In the genomic region with DNA sequence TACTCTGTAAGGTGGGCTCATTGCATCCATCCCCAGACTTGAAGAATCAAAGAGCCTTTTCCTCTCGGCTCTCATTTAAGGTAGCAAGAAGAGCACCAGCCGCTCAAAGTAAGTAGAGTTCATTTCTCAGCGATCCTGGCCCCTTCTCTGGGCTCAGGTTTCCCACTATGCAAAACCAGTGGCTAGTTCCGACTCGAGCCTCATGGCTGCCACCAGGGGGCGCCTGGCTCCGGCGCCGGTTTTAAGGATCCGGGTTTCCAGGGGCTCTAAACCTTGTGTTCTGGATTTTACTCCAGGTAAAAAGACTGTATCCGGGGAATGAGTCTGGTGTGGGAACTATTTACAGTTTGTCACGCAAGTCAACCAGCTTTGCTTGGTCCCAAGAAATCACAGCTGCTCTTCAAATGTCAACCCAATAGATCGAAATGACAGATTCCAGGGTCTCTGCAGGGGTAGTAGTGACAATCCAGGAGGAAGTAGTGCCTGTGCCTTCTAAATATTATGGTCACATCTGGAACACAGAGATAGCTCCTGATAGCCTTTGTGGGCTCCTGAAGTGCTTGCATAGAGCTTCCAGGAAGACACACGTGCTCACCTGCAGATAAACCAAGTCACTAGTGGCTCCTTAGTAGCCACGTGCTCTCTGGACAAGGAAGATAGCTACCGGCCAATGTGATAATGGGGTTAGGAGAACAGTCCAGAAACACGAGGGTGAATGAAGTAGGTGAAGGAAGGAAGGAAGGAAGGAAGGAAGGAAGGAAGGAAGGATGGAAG, we compare ENCODE assay signal across 9 mouse cellular contexts. TPM values are rescaled to one million over a fixed set of nuclear protein-coding genes. Genes with fewer than 3 reads are reported as not detected.
A peak's percentile ranks its signal among the peaks of the same experiment; 100 is the strongest.
DNase-seq lines count a peak whose midpoint lies in the region; ATAC-seq and TF ChIP-seq lines count a peak whose summit lies in the region.
"Had no signal": no experiment of that assay in that cellular context is flagged by ENCODE, and none has a peak within 500 bp of the region (broad histone marks: within the 10 kb centered on the region; RNA-seq: fewer than 3 reads in every experiment).

No protein-coding gene starts in this region.

- H3K27ac ChIP-seq in liver, embryonic 15.5 days (replicated peaks): no peak overlapping the region
- no peak overlapping the region for H3K27ac ChIP-seq in small intestine, adult 2 months (ENCODE audit: insufficient read depth, low read depth, low read length)

- peaks cover 87% of the 10 kb centered on the region for H3K27me3 ChIP-seq in C2C12 (ENCODE audit: control insufficient read depth, insufficient read depth, insufficient read length)
- H3K27me3 ChIP-seq in liver, embryonic 15.5 days: peaks cover 100% of the 10 kb centered on the region
- H3K27me3 ChIP-seq in small intestine, adult 2 months (ENCODE audit: control insufficient read depth, insufficient read depth, low read length): peaks cover 23% of the 10 kb centered on the region

- no peaks in the 10 kb centered on the region for H3K36me3 ChIP-seq in C2C12 (ENCODE audit: control insufficient read depth, insufficient read depth)
- no peaks in the 10 kb centered on the region for H3K36me3 ChIP-seq in liver, embryonic 15.5 days (replicated peaks)
- H3K36me3 ChIP-seq in small intestine, adult 2 months (ENCODE audit: control insufficient read depth, insufficient read depth, low read length): no peaks in the 10 kb centered on the region

- H3K79me3 ChIP-seq in C2C12 (ENCODE audit: low read depth): no peaks in the 10 kb centered on the region

- TF ChIP-seq CTCF in C2C12 (IDR thresholded peaks at IDR 0.05; ENCODE audit: control insufficient read depth, insufficient read depth, insufficient read length): peak; percentile 53
- TF ChIP-seq CTCF in brain, embryonic 14.5 days (IDR thresholded peaks at IDR 0.05; ENCODE audit: borderline replicate concordance, extremely low read depth, insufficient read depth, insufficient read length): peak; percentile 94
- peak; percentile 95 for TF ChIP-seq CTCF in small intestine, adult 2 months (IDR thresholded peaks at IDR 0.05; ENCODE audit: extremely low read depth, insufficient read length, insufficient replicate concordance, low read depth, low read length)

- no peak overlapping the region for H3K4me3 ChIP-seq in C2C12 (ENCODE audit: insufficient read depth, poor library complexity, severe bottlenecking)
- no peak overlapping the region for H3K4me3 ChIP-seq in liver, embryonic 15.5 days (replicated peaks)
- H3K4me3 ChIP-seq in small intestine, adult 2 months (ENCODE audit: low read depth, low read length): no peak overlapping the region
- H3K4me3 ChIP-seq: megakaryocyte, embryonic 14.5 days had no signal

- H3K9me3 ChIP-seq in liver, embryonic 15.5 days (replicated peaks): no peaks in the 10 kb centered on the region
- H3K9me3 ChIP-seq: megakaryocyte, embryonic 14.5 days had no signal

- DNase-seq in cerebellum, adult 18-20 months: peak; percentile 55 to 84
- peak; percentile 80 for DNase-seq in brain, embryonic 14.5 days (ENCODE audit: low read depth)
- DNase-seq in kidney, adult 8-10 months: peak; percentile 24 to 61

- TF ChIP-seq POLR2A in brain, embryonic 14.5 days (IDR thresholded peaks at IDR 0.05; ENCODE audit: borderline replicate concordance, extremely low read depth, insufficient read depth, insufficient read length, poor library complexity, severe bottlenecking): no peak
- no peak for TF ChIP-seq POLR2A in small intestine, adult 2 months (IDR thresholded peaks at IDR 0.05; ENCODE audit: low read depth, low read length)

- no peak overlapping the region for H3ac ChIP-seq in C2C12 (ENCODE audit: control insufficient read depth, insufficient read length, low read depth)

- H3K4me1 ChIP-seq in liver, embryonic 15.5 days (replicated peaks): peaks cover 24% of the 10 kb centered on the region
- H3K4me1 ChIP-seq in small intestine, adult 2 months (ENCODE audit: control insufficient read depth, insufficient read depth, insufficient read length, low read length): 0 out of 2 replicates have a peak, but pooled peaks cover 2% of the 10 kb centered on the region

- WGBS in liver, embryonic 15.5 days (ENCODE audit: insufficient replicate concordance): 7% methylated on average over 17 of the region's 17 CpGs
- 13% methylated on average over 17 of the region's 17 CpGs for WGBS in small intestine, adult 2 months

- no peak overlapping the region for H3K9ac ChIP-seq in liver, embryonic 15.5 days

- H3K79me2 ChIP-seq in C2C12 (ENCODE audit: control insufficient read depth, insufficient read depth): no peaks in the 10 kb centered on the region

- peak overlapping the region; percentile 4; the same call in 1 of the 2 replicates for H3K4me2 ChIP-seq in liver, embryonic 15.5 days

- no peak; the same call in 1 of the 2 replicates for ATAC-seq in cerebellum, adult (ENCODE audit: insufficient number of reproducible peaks, low FRiP score, low TSS enrichment)
- 0 out of 2 replicates have a peak, but pooled peaks have one; percentile 47 for ATAC-seq in frontal cortex, adult (ENCODE audit: low TSS enrichment)
- 0 out of 2 replicates have a peak, but pooled peaks have one; percentile 9 for ATAC-seq in liver, embryonic 15.5 days (ENCODE audit: insufficient read depth)

TF ChIP-seq in C2C12, 6 proteins besides CTCF, POLR2A, EP300 and RAD21:
- TF ChIP-seq USF1 (IDR thresholded peaks at IDR 0.05; ENCODE audit: low read depth): no peak
- no peak for TF ChIP-seq FOSL1 (IDR thresholded peaks at IDR 0.05; ENCODE audit: insufficient read depth, low read length, poor library complexity, severe bottlenecking)
- TF ChIP-seq MYOD1 (IDR thresholded peaks at IDR 0.05; ENCODE audit: control insufficient read depth, insufficient read length, low read depth): no peak
- TF ChIP-seq MYOG (IDR thresholded peaks at IDR 0.05; ENCODE audit: control insufficient read depth, extremely low read depth, insufficient read length): no peak
- TF ChIP-seq CEBPB (IDR thresholded peaks at IDR 0.05; ENCODE audit: low read depth): no peak
- no peak for TF ChIP-seq MAX (IDR thresholded peaks at IDR 0.05)

RNA-seq across cellular contexts. Expression of a gene that starts 1.6 kb away (rescaled TPM):
- polyA plus RNA-seq in C2C12 (2012; fragmentation: generic; extraction: Trizol): not detected
- polyA plus RNA-seq in brain, embryonic 14.5 days (2012; rRNA removed): not detected in 2 replicates
- not detected in 2 replicates for polyA plus RNA-seq in liver, embryonic 15.5 days (2015; fragmentation: Nextera tagmentation; extraction: Ambion mirVana)
- polyA plus RNA-seq in small intestine, adult 2 months (2012; rRNA removed): 11.5 TPM in 1 of 2 replicates, not detected in the other

RNA-seq across cellular contexts. Expression of a gene that starts 5.0 kb away (rescaled TPM):
- polyA plus RNA-seq in C2C12 (2012; fragmentation: generic; extraction: Trizol): not detected
- 1.8 and 4.0 TPM in 2 replicates for polyA plus RNA-seq in brain, embryonic 14.5 days (2012; rRNA removed)
- 0.29 and 0.71 TPM in 2 replicates for polyA plus RNA-seq in liver, embryonic 15.5 days (2015; fragmentation: Nextera tagmentation; extraction: Ambion mirVana)
- 137 and 596 TPM in 2 replicates for polyA plus RNA-seq in small intestine, adult 2 months (2012; rRNA removed)

RNA-seq across cellular contexts. Expression of a gene that starts 14.4 kb away (rescaled TPM):
- polyA plus RNA-seq in C2C12 (2012; fragmentation: generic; extraction: Trizol): 1.7 TPM
- 49.9 and 51.5 TPM in 2 replicates for polyA plus RNA-seq in brain, embryonic 14.5 days (2012; rRNA removed)
- polyA plus RNA-seq in liver, embryonic 15.5 days (2015; fragmentation: Nextera tagmentation; extraction: Ambion mirVana): 11.5 and 13.3 TPM in 2 replicates
- polyA plus RNA-seq in small intestine, adult 2 months (2012; rRNA removed): 1.2 and 1.6 TPM in 2 replicates

RNA-seq across cellular contexts. Expression of a gene that starts 42.6 kb away (rescaled TPM):
- not detected for polyA plus RNA-seq in C2C12 (2012; fragmentation: generic; extraction: Trizol)
- polyA plus RNA-seq in brain, embryonic 14.5 days (2012; rRNA removed): 0.04 and 0.05 TPM in 2 replicates
- polyA plus RNA-seq in liver, embryonic 15.5 days (2015; fragmentation: Nextera tagmentation; extraction: Ambion mirVana): 16.5 and 18.2 TPM in 2 replicates
- 44.2 and 87.7 TPM in 2 replicates for polyA plus RNA-seq in small intestine, adult 2 months (2012; rRNA removed)

RNA-seq across cellular contexts. Expression of a gene that starts 53.5 kb away (rescaled TPM):
- 25.1 TPM for polyA plus RNA-seq in C2C12 (2012; fragmentation: generic; extraction: Trizol)
- polyA plus RNA-seq in brain, embryonic 14.5 days (2012; rRNA removed): 36.3 and 38.6 TPM in 2 replicates
- 9.6 and 12.0 TPM in 2 replicates for polyA plus RNA-seq in liver, embryonic 15.5 days (2015; fragmentation: Nextera tagmentation; extraction: Ambion mirVana)
- polyA plus RNA-seq in small intestine, adult 2 months (2012; rRNA removed): 8.3 and 13.0 TPM in 2 replicates

Comparison
In these comparisons a context has a peak if more than half of its experiments do, and no peak if none do; other contexts are left out.
1. RNA of a gene that starts 5.0 kb away (polyA plus RNA-seq): 137 to 596 TPM in small intestine, adult 2 months; 1.8 to 4.0 TPM in brain, embryonic 14.5 days, 0.29 to 0.71 TPM in liver, embryonic 15.5 days and not detected in C2C12 (single experiment); every median in the first group is over 10 times any median in the second.
2. Peak in every context shown above with its lines, with median percentiles within 50 percentile points of each other: DNase-seq and CTCF ChIP-seq.